Mouse (Mus musculus) gastrocnemius, postnatal 10 days (tissue): ENCODE results near the gene Cfl1. TPM values are rescaled to one million over a fixed set of nuclear protein-coding genes. Genes with fewer than 3 reads are reported as not detected.

ENCODE experiments used
- DNase-seq: peaks from one replicate; pipeline ENCODE4 v3.0.0; 2021; ENCODE audit warnings: mixed read lengths
- total RNA-seq, 2 experiments: library from RNA; stranded (reverse); gene quantifications; 2 replicates each; pipeline ENCODE4 v1.2.3; 2021

The Cfl1 gene
- total RNA-seq, 2 experiments from 2014 or later = 305 to 378 TPM

GRCm38 (mm10) chr19:5465037-5465436 lies 25.2 kb upstream of the Cfl1 start:
- DNase-seq = no peak

GRCm38 (mm10) chr19:5466916-5467500 lies 23.2 kb upstream of the Cfl1 start:
- DNase-seq = no peak

- no peak for DNase-seq
Observed at GRCm38 (mm10) chr19:5468374-5468773, 21.9 kb upstream of the Cfl1 start, which contains the start of gene Ctsw. Gene Ctsw, minus strand, starts transcription at chr19:5468507.

- DNase-seq = no peak
Observed at GRCm38 (mm10) chr19:5471846-5472245, 18.4 kb upstream of the Cfl1 start.

- DNase-seq = no peak
Observed at GRCm38 (mm10) chr19:5472857-5473256, 17.4 kb upstream of the Cfl1 start.

GRCm38 (mm10) chr19:5473720-5474119 lies 16.5 kb upstream of the Cfl1 start, which contains the start of gene Efemp2:
Gene Efemp2, plus strand, starts transcription at chr19:5473954.
- peak; percentile 69 for DNase-seq

- peak; percentile 72 for DNase-seq
Observed at GRCm38 (mm10) chr19:5474281-5475068, 15.8 kb upstream of the Cfl1 start.

- DNase-seq = no peak
Observed at GRCm38 (mm10) chr19:5475069-5475714, 15.1 kb upstream of the Cfl1 start.

GRCm38 (mm10) chr19:5477004-5477667 lies 13.1 kb upstream of the Cfl1 start:
- DNase-seq = no peak

- DNase-seq = no peak
Observed at GRCm38 (mm10) chr19:5477668-5478300, 12.5 kb upstream of the Cfl1 start.

- DNase-seq = no peak
Observed at GRCm38 (mm10) chr19:5480016-5480415, 10.2 kb upstream of the Cfl1 start.

GRCm38 (mm10) chr19:5481398-5481797 lies 8.9 kb upstream of the Cfl1 start:
- no peak for DNase-seq

GRCm38 (mm10) chr19:5483386-5484359 lies 6.6 kb upstream of the Cfl1 start:
- DNase-seq = no peak

- no peak for DNase-seq
Observed at GRCm38 (mm10) chr19:5484496-5484895, 5.8 kb upstream of the Cfl1 start.

- DNase-seq = no peak
Observed at GRCm38 (mm10) chr19:5485371-5485770, 4.9 kb upstream of the Cfl1 start.

- no peak for DNase-seq
Observed at GRCm38 (mm10) chr19:5485821-5486220, 4.4 kb upstream of the Cfl1 start.

- DNase-seq = no peak
Observed at GRCm38 (mm10) chr19:5486286-5486685, 4.0 kb upstream of the Cfl1 start.

GRCm38 (mm10) chr19:5486771-5487170 lies 3.5 kb upstream of the Cfl1 start:
- DNase-seq = no peak

GRCm38 (mm10) chr19:5487768-5488550 lies 2.3 kb upstream of the Cfl1 start, which contains the start of gene Mus81:
Gene Mus81, minus strand, starts transcription at chr19:5488402.
- peak; percentile 97 for DNase-seq
